Mouse (Mus musculus): ENCODE measurements around the gene Rbfox3. TPM values are rescaled to one million over a fixed set of nuclear protein-coding genes. Genes with fewer than 3 reads are reported as not detected.
A peak's percentile ranks its signal among the peaks of the same experiment; 100 is the strongest.

Rbfox3 gene
- total RNA-seq, 2 experiments from 2014 or later = 0.10 to 0.31 TPM

DNA sequence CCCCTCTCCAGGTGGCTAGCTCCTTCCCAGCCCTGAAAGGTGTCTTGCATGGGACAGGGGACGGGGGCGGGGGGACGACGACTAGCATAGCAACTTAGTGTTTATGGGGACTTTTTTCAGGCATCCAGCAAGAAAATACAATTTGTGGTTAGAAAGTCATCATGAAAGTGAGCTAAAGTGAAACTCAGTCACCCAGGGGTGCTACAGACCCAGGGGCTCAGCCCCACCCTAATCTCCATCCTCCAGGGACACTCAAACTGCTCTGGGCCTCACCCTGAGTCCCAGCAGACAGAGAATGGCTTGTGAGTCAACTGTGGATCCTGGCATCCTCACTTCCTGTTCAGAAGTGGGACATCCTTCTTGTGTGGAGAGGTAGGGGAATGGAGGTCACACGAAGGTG lies 179.7 kb downstream of the Rbfox3 start:
- no peak for DNase-seq (ENCODE audit: low spot score in 2 of 2)

DNA sequence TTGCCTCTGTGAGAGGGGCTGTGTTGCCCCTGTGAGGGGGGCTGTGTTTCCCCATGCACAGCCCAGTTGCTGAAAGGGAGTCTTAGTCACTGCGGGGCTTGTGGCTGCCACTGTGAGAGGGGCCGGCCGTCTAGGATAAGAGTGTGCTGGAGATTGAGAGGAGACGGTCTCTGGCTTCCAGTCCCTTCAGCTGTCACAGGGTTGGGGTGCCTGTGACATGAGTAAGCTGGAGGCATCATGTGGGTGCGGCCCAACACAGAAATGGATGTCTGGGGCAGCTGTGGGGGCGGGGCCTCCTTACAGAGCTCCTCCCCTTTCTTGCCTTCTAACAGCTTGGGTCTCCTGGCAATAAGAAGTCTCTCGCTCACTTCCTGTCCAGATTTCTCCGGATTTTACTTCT lies 182.0 kb downstream of the Rbfox3 start:
- peak in 1 of 2 experiments; percentile 50 for DNase-seq (ENCODE audit: low spot score in 2 of 2)

DNA sequence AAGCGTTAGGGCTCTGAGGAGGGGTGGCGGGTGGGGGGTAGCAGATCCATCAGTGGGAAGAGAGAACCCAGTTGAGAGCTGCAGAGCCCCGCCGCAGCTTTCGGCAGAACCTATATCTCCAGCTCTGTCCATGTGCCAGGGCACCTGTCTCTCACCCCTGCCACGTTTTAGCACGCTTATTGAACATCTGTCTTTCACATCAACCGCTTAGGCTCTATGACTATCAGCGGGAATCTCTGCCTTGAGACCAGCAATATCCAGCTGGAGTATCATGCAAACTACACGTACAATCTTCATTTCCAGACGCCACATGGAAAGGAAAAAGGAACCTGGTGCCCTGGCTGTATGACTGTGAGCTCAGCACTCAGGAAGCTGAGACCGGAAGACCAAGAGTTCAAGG lies 182.6 kb downstream of the Rbfox3 start:
- peak in 1 of 2 experiments; percentile 26 for DNase-seq (ENCODE audit: low spot score in 2 of 2)

DNA sequence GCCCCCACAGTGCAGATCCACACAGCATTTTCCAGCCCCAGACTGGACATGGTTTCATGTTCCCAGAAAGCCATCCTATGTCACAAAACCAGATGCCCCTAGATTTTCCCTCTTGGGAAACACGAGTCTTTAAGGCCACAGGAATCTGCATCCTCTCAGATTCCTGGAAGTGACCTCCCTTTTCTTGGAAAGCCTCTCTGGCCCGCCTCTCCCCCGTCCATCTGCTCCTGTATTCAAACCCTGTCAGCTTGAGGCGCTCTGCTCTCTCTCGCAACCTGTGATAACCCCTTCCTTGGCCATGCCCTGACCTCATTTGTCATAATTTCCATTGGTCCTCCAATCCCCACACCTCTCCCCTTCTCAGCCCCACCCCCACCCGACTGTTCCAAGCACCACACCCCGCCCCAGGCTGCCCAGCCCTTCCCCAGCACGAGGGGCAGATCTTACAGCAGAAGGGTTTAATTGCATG lies 183.3 kb downstream of the Rbfox3 start:
- DNase-seq (ENCODE audit: low spot score in 2 of 2) = peak in 1 of 2 experiments; percentile 39

DNA sequence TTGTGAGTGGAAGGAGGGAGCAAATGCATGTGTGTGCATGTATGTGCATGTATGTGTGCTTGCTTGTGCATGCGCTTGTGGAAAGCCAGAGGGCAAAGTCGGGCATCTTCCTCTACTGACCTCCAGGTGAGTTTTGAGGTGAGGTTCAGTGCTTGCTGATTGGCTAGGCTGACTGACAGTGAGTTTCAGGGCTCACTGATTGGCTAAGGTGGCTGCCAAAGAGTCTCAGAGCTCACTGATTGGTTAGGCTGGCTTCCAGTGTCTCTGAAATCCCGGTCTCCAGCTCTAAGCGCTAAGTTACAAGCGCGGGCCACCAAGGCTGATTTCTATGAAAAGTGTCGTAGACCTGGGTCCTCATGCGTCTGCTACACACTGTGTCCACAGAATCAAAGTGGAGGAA lies 185.0 kb downstream of the Rbfox3 start:
- DNase-seq (ENCODE audit: low spot score in 2 of 2) = no peak

DNA sequence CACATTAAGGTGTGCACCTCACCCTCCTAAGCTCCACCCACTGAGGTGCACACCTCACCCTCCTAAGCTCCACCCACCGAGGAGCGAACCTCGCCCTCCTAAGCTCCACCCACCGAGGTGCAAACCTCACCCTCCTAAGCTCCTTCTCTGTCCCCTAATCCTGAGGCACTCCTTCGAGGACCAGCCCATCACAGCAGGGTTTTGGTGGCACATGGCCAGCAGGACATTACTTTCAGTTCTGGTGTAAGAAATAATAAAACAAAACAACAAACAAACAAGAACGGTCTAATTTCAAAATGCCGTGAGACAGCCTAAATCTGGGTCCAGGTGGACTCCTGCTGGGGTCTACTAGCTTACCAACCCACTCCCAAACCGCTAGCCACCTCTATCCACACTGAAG lies 187.0 kb downstream of the Rbfox3 start:
- no peak for DNase-seq (ENCODE audit: low spot score in 2 of 2)

DNA sequence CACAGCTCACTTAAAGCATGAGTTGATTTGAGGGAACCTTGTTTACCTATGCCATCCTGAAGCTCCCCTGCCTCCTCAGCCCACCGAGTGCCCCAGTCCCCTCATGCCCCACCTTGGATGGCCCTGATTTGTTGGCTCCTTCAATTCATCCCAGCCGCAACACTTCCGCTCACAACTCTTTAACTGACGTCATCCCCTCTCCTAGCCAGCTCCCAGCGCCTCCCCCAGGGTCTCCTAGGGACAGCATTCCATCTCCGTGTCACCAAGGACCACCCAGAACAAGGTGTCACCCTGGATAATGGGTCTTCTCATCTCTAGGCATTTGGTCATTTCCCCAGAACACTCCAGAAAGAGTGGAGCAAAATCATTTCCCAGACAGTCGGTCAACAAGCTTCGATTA lies 188.2 kb downstream of the Rbfox3 start:
- DNase-seq (ENCODE audit: low spot score in 2 of 2) = no peak

DNA sequence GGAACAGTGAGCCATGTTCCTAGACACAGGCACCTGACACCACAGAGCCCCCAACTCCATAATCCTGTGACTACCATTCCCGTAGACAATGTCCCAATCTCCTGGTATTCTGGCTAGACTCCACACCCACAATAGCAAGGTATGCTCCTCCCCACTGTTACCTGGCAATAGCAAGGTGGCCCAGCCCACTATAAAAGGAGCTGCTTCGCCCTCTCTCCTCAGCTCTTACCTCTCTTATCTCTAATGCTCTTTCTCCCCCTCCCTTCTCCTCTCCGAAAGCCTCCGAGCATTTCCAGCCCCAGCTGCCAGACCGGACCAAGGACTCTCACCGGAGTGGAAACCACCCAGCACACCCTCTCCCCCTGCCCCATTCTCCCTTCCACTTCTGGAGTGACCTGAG lies 189.5 kb downstream of the Rbfox3 start:
- DNase-seq (ENCODE audit: low spot score in 2 of 2) = no peak

DNA sequence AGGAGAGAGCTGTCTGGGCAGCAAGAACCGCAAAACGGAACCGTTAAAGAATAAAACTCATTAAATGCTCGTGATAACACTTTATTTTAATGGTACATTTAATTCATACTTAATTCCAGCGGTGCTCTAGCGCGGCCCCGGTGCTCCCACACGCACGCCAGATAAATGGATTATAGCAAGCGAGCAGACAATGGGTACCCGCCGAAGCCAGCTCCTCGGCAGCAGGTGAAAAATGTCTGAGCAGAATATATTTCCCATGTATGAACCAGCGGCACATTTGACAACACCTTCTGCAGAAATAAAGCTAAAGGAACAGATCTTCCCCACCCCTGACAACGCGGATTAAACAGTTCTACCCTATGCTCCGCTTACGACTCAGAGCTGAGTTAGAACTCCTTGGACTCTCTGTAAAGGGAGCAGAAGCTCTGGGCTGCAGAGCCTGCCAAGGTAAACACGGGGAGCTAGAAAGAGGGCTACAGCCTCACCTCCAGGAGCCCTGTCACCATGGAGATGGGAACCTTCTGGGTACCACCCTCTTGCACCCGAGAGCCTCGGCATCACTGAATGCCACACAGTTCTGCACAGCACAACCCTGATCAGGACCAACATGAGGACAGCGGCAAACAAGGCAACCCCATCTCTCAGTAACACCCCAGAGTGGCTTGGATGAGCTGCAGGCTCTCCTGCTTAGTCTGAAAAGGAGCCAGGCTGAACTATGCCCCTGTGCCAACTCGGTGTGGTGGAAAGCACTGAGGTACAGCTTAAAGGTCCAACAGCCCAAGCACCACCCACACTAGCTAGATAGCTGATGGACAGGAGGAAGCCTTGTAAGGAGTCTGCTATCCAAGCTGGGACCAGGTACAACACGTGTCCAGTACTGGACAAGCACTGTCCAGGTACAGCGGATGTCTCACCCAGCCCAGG lies 196.5 kb downstream of the Rbfox3 start:
- no peak for DNase-seq (ENCODE audit: low spot score in 2 of 2)

DNA sequence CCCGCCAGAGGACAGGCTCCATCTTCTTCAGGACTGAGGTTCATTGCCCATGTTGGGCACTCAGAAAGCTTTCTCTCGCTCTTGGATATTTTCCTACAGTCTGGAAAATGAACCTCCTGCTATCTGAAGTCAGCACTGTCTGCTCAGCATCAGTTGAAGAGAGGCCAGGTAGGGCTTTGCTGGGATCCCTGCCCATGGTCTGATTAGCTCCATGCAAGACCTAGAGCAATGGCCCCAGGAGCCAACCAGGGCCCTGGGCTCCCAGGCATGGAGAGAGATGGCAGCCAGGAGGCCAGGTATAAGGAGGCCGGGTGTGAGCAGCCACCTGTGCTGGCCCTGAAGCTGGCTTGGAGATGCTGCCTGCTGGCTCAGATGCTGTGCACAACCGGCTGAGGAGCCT lies 198.6 kb downstream of the Rbfox3 start:
- DNase-seq (ENCODE audit: low spot score in 2 of 2) = no peak

DNA sequence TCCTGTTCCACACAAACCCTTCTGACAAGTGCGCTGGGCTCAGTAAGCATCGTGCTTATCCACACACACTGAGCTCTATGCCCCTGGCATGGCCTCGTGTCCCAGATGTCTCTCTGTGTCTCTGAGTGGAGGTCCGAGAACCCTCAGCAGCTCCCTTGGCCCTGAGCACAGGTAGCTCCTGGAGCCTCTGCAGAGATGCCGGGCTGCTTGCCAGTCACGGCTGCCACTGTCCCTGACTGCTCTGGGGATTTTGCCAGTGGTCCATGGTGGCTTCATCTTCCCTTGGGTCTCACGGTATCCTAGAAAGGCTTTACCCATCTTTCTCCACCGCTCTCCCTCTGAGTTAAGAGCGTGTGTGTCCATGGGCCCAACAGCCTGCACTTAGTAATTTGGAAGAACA lies 199.3 kb downstream of the Rbfox3 start:
- no peak for DNase-seq (ENCODE audit: low spot score in 2 of 2)

DNA sequence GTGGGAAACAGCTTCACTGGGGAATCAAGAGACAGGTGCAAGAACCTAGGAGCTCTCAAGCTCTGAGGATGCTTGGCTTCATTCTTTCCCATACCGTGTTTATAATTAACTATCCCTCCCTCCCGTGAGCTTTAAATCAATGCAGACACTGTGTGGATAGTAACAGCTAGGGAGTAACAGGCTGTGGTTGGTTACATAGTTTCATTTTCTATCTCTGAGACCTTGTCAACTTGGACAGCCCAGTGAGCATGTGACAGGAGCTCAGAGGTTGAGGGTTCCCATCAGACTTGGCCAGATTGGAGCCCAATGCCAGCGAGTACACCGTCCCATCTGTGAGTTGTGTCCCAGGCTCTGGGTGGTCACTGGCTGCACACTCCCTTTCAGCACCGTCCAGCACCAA lies 201.4 kb downstream of the Rbfox3 start:
- no peak for DNase-seq (ENCODE audit: low spot score in 2 of 2)

DNA sequence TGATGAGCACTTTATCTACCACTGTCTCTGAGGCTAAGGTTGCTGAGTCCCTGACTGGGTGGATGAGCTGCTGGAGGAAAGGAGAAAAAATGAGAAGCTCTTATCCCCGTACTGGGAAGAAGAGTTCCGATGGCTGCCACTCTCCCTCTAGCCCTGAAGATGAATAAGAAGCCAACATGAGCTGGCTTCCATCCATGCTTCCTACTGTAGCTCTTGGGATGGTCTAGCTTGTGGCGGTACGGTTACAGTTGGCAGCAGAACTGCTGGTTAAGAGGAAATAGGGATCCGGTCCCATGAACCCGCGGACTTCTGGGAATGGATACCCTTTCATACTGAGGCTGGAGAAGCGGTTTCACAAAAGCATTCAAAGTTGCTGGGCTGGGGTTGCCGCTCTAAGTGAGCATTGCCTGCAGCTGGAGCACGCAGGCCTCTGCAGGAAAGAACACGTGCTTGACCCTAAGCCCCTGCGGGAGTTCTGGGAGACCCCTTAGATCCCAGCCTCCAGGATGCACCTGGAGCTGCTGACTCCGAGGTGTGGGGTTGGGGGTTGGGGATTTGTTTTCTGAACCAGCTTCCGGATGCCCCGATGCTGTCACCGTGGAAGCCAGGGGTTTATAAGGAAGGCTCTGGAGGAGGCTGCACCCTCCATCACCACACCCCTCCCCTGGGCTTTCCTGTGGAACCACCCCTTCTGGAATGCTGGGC lies 215.0 kb downstream of the Rbfox3 start:
- no peak for DNase-seq (ENCODE audit: low spot score in 2 of 2)

DNA sequence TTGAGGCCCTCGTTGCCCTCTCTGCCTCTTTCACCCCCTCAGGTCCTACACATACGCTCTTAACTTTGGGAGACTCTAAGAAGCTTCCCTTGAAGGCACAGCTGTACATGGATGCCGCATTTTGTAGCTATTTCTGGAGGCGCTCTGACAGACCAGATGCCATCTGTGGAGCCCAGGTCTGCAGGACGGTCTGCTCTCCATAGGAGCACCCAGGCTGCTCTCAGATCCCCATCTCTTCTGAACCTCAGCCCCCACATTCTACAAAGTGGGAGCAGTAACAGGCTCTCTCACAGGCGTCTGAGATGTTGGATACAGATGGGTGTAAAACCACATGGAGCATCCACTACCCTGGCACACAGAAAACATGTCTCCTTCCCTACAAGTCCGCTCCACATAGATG lies 218.1 kb downstream of the Rbfox3 start:
- no peak for DNase-seq (ENCODE audit: low spot score in 2 of 2)

DNA sequence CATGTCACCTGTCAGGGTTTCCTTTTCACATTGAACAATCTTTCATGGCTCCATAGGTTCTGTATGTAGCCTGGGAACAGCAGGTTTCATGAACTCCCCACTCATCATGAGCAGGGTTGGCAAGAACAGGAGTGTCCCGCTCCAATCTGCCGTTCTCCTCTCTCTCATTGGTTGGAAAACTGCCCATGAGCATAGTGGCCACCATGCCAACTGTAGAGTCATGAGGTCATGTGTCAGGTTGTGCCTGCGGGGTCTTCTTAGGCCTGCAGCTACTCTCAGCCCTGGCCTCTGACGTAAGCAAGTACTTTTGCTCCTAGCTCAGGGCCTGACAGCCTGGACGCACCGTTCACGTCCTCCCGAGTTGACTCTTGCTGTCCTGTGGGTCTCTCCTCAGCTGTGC lies 221.1 kb downstream of the Rbfox3 start:
- no peak for DNase-seq (ENCODE audit: low spot score in 2 of 2)

DNA sequence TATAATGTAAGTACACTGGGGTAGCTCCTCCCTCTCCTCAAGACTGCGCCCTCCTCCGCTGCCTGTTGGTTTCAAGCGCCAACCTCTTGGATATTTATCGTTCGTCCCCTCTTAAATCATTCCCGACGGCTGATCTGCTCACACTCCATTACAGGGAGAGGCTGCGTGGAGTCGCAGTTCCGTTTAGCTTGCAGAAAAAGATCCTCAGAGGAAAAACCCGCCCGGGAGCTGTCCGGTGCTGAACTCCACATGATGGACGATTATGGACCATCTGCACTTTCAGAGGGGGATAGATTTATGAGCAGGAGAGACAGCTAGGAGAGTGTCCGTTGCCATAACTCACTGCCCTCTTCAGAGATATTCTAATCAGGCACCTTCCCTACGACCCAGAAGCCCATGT lies 226.0 kb downstream of the Rbfox3 start:
- DNase-seq (ENCODE audit: low spot score in 2 of 2) = peak in 1 of 2 experiments; percentile 38

DNA sequence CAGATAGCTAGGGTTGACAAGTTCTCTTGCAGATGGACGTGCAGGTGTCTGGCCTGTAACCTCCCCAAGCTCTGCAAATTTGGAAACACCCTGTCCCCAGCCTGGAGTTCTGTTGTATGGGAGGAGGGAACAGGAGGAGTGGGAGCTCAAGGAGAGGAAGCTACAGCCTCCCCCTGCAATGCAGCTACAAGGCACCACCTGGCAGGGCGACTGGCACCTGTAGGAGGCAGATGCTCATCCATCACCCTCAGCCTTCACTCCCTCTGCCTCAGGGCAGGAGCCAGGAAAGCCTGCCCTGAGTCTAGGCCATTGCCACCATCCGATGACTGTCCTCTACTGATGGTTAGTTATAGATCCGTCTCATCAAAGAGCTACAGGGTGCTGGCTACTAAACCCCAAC lies 226.7 kb downstream of the Rbfox3 start:
- DNase-seq (ENCODE audit: low spot score in 2 of 2) = no peak

DNA sequence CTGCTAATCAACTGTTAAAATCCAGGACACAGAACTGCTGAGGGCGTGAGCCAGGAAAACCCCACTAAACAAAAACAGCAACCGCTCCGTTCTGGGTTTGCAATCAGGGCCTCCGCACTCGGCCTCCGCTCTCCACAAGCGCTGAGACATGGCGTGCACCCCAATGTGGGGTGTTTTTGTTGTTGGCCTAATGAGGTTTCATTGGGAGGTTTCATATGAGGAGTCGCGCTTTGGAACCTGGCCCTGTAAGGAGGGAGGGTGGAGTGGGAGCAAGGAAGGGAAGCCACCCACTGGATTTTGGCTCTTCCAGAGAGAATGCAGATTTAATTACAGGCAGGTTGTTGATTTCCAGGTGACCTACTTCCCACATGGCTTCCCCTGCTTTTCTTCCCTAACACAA lies 230.7 kb downstream of the Rbfox3 start:
- no peak for DNase-seq (ENCODE audit: low spot score in 2 of 2)

DNA sequence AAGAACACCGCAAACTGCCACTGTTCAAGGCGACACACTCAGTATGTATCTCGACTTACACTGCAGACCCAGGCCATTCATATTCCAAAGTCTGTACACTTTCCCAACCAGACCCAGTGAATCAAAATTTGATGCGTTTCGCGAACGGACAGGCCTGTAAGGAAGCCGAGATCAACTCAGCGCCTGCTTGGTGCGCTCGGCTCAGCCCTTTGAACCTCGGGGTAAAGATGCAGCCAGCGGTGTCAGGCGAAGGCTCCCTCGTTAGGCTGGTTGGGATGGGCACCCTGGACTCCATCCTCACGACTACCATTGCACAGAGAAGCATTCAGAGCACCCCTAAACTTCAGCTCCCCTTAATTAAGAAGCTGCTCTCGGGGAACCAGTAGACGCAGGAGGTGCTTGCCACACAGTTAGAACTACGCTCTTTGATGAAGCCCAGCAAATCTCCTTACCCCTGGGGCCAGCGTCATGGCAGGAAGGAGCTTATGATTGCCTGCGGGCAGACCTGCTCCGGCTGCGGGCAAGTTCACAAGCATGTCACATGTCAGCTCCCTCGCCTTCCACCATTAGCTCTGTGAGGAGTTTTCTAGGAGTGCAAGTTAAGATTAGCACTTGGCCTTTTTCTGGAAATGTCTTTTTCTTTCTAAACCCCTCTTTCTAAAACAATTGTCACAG lies 231.5 kb downstream of the Rbfox3 start:
- DNase-seq (ENCODE audit: low spot score in 2 of 2) = no peak

DNA sequence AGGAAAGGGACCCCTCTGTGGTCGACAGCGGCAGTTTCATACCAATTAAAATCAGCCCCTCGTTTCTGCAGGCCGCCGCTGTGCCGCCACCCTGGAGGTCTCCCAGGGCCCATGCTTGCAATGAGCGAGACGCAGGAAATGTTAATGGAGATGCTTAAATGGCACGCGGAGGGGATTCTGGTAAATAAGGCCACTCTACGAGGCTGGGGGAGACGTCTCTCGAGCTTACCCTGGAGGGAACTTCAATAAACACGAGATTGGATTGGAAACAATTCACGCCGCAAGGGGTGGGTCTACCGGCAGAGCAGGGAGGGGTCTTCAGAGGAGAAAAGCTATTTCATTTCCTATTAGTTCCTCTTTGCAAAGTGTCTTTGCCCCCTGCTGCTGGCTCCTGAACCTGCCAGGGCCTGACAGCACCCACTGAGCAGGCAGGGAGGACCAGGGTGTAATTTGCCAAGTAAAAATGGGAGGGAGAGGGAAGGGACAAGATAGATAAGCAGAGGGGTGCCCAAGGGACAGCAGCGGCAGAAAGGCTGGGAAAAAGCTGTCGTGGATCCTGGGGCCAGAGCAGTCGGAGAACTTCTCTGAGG lies 232.8 kb downstream of the Rbfox3 start:
- no peak for DNase-seq (ENCODE audit: low spot score in 2 of 2)

DNA sequence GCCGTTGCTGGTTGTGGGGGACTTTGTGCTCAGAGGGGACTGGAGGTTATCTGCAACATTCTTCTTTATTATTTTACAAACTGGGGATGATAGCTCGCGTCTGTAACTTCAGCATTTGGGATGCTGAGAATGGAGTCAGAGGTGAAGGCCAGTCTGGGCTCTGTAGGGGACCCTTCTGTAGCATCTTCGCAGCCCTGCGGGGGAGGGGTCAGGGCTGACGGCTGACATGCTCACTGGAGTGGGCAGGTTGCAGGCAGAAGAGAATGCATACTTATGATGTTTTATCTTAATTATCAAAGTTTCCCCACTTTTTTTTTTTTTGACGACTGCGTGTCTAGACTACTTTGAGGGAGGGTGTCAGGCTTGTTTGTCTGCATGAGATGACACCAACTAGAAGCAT lies 234.1 kb downstream of the Rbfox3 start:
- DNase-seq (ENCODE audit: low spot score in 2 of 2) = no peak

Data from gastrocnemius, postnatal 4 days (tissue).